In genomic region chr16:10719971-10720370, GRCm38 (mm10) we compare ENCODE assay signal across 12 mouse cellular contexts.
DNase-seq lines count a peak whose midpoint lies in the region; ATAC-seq lines count a peak whose summit lies in the region.
"Had no signal": no experiment of that assay in that cellular context is flagged by ENCODE, and none has a peak within 500 bp of the region (broad histone marks: within the 10 kb centered on the region; RNA-seq: fewer than 3 reads in every experiment).

No protein-coding gene starts in this region.

- H3K9me3 ChIP-seq in heart, embryonic 10.5 days, result no peaks in the 10 kb centered on the region
- H3K9me3 ChIP-seq: embryonic facial prominence, embryonic 15.5 days had no signal

- WGBS in heart, embryonic 10.5 days, result 68% methylated on average over 6 of the region's 6 CpGs

- H3K4me1 ChIP-seq in heart, embryonic 10.5 days, result peaks cover 24% of the 10 kb centered on the region

- no peak for ATAC-seq in erythroid progenitor cell, adult 5-6 weeks (replicated peaks; ENCODE audit: low FRiP score, poor library complexity, severe bottlenecking)
- no peak for ATAC-seq in CD4-positive, CD25-positive, alpha-beta regulatory T cell, adult 4 months

- H3K27me3 ChIP-seq in heart, embryonic 10.5 days (ENCODE audit: insufficient read depth, poor library complexity, severe bottlenecking), result no peaks in the 10 kb centered on the region
- H3K27me3 ChIP-seq: embryonic facial prominence, embryonic 15.5 days had no signal

- H3K27ac ChIP-seq in heart, embryonic 10.5 days, result 0 out of 2 replicates have a peak overlapping the region, but pooled peaks have one; percentile 31
- H3K27ac ChIP-seq: embryonic facial prominence, embryonic 15.5 days; kidney, postnatal 0 days; liver, embryonic 14.5 days had no signal

- intact Hi-C loops in heart, postnatal 25 days (cut with DNase I), result no loop called here

- no peak for DNase-seq in heart, embryonic 10.5 days (ENCODE audit: low spot score)
- DNase-seq in heart, postnatal 25 days (ENCODE audit: low spot score), result no peak
- DNase-seq in 3T3-L1 (ENCODE audit: low read depth, low spot score), result peak; percentile 67
- DNase-seq in MN1 (ENCODE audit: low spot score), result peak; percentile 48
- peak; percentile 86 to 90 for DNase-seq in cerebellum, postnatal 14 days
- no peak for DNase-seq in layer of hippocampus, adult 8-10 months (ENCODE audit: low spot score in 2 of 2)
- DNase-seq: right cerebral cortex, postnatal 4 days had no signal

- no peaks in the 10 kb centered on the region for H3K36me3 ChIP-seq in heart, embryonic 10.5 days
- H3K36me3 ChIP-seq: embryonic facial prominence, embryonic 15.5 days had no signal

- no peak overlapping the region for H3K4me3 ChIP-seq in heart, embryonic 10.5 days
- H3K4me3 ChIP-seq: embryonic facial prominence, embryonic 15.5 days had no signal

Comparison
In these comparisons a context has a peak if more than half of its experiments do, and no peak if none do; other contexts are left out.
1. DNase-seq: peak in 3T3-L1 (single experiment), MN1 (single experiment) and cerebellum, postnatal 14 days (2 of 2); none in heart, embryonic 10.5 days (single experiment), heart, postnatal 25 days (single experiment) and layer of hippocampus, adult 8-10 months (0 of 2).